Mouse (Mus musculus): ENCODE results near the gene Exoc6b. TPM values are rescaled to one million over a fixed set of nuclear protein-coding genes. Genes with fewer than 3 reads are reported as not detected.

The Exoc6b gene
- polyA plus RNA-seq, 1 experiment from 2014 or later: 10.2 TPM

- ATAC-seq (replicated peaks; ENCODE audit: low FRiP score) (no peak), DNase-seq (ENCODE audit: low spot score) (no peak)
- peaks cover 6% of the 10 kb centered on the region for H3K4me1 ChIP-seq (replicated peaks; ENCODE audit: control insufficient read depth, insufficient read depth, low read length)
- no peaks in the 10 kb centered on the region for H3K36me3 ChIP-seq (ENCODE audit: control insufficient read depth, insufficient read depth, low read length)
- no peak overlapping the region for H3K9ac ChIP-seq (ENCODE audit: low read depth, low read length)
- no peak overlapping the region for H3K27ac ChIP-seq (ENCODE audit: low read depth, low read length)
- H3K9me3 ChIP-seq (ENCODE audit: control insufficient read depth, low read length): no peaks in the 10 kb centered on the region
- H3K4me3 ChIP-seq (ENCODE audit: low read depth, low read length): no peak overlapping the region
- H3K27me3 ChIP-seq (replicated peaks; ENCODE audit: control insufficient read depth, insufficient read depth, low read length): no peaks in the 10 kb centered on the region
- 43% methylated on average over 9 of the region's 9 CpGs for WGBS
- no peak overlapping the region for H3K4me2 ChIP-seq
Observed at GRCm38 (mm10) chr6:84697474-84698287, 371.6 kb downstream of the Exoc6b start.

- DNase-seq (ENCODE audit: low spot score) (no peak), ATAC-seq (replicated peaks; ENCODE audit: low FRiP score) (no peak)
- Histone ChIP-seq H3K36me3 (ENCODE audit: control insufficient read depth, insufficient read depth, low read length) (no peaks in the 10 kb centered on the region), H3K9me3 (ENCODE audit: control insufficient read depth, low read length) (no peaks in the 10 kb centered on the region), H3K27ac (ENCODE audit: low read depth, low read length) (no peak overlapping the region), H3K27me3 (replicated peaks; ENCODE audit: control insufficient read depth, insufficient read depth, low read length) (no peaks in the 10 kb centered on the region), H3K9ac (ENCODE audit: low read depth, low read length) (no peak overlapping the region), H3K4me1 (replicated peaks; ENCODE audit: control insufficient read depth, insufficient read depth, low read length) (peaks cover 6% of the 10 kb centered on the region), H3K4me3 (ENCODE audit: low read depth, low read length) (no peak overlapping the region), H3K4me2 (no peak overlapping the region)
- WGBS: 65% methylated on average over 4 of the region's 4 CpGs
Observed at GRCm38 (mm10) chr6:84693844-84694243, 375.5 kb downstream of the Exoc6b start.

- Histone ChIP-seq H3K27ac (ENCODE audit: low read depth, low read length) (no peak overlapping the region), H3K36me3 (ENCODE audit: control insufficient read depth, insufficient read depth, low read length) (no peaks in the 10 kb centered on the region), H3K9me3 (ENCODE audit: control insufficient read depth, low read length) (no peaks in the 10 kb centered on the region), H3K4me2 (no peak overlapping the region), H3K9ac (ENCODE audit: low read depth, low read length) (no peak overlapping the region), H3K4me3 (ENCODE audit: low read depth, low read length) (no peak overlapping the region), H3K27me3 (replicated peaks; ENCODE audit: control insufficient read depth, insufficient read depth, low read length) (no peaks in the 10 kb centered on the region), H3K4me1 (replicated peaks; ENCODE audit: control insufficient read depth, insufficient read depth, low read length) (peaks cover 6% of the 10 kb centered on the region)
- ATAC-seq (replicated peaks; ENCODE audit: low FRiP score) (no peak), DNase-seq (ENCODE audit: low spot score) (no peak)
- 92% methylated on average over 2 of the region's 2 CpGs for WGBS
Observed at GRCm38 (mm10) chr6:84693204-84693603, 376.1 kb downstream of the Exoc6b start.

- DNase-seq (ENCODE audit: low spot score): no peak
- Histone ChIP-seq H3K27ac (ENCODE audit: low read depth, low read length) (no peak overlapping the region), H3K4me3 (ENCODE audit: low read depth, low read length) (no peak overlapping the region), H3K4me2 (no peak overlapping the region), H3K27me3 (replicated peaks; ENCODE audit: control insufficient read depth, insufficient read depth, low read length) (no peaks in the 10 kb centered on the region), H3K9me3 (ENCODE audit: control insufficient read depth, low read length) (no peaks in the 10 kb centered on the region), H3K4me1 (replicated peaks; ENCODE audit: control insufficient read depth, insufficient read depth, low read length) (no peaks in the 10 kb centered on the region), H3K36me3 (ENCODE audit: control insufficient read depth, insufficient read depth, low read length) (no peaks in the 10 kb centered on the region), H3K9ac (ENCODE audit: low read depth, low read length) (no peak overlapping the region)
- WGBS: 88% methylated on average over 3 of the region's 3 CpGs
- no peak for ATAC-seq (replicated peaks; ENCODE audit: low FRiP score)
Observed at GRCm38 (mm10) chr6:84691907-84692306, 377.4 kb downstream of the Exoc6b start.

- Histone ChIP-seq H3K27me3 (replicated peaks; ENCODE audit: control insufficient read depth, insufficient read depth, low read length) (no peaks in the 10 kb centered on the region), H3K4me3 (ENCODE audit: low read depth, low read length) (no peak overlapping the region), H3K9ac (ENCODE audit: low read depth, low read length) (no peak overlapping the region), H3K36me3 (ENCODE audit: control insufficient read depth, insufficient read depth, low read length) (no peaks in the 10 kb centered on the region), H3K4me2 (no peak overlapping the region), H3K4me1 (replicated peaks; ENCODE audit: control insufficient read depth, insufficient read depth, low read length) (no peaks in the 10 kb centered on the region), H3K27ac (ENCODE audit: low read depth, low read length) (no peak overlapping the region), H3K9me3 (ENCODE audit: control insufficient read depth, low read length) (no peaks in the 10 kb centered on the region)
- DNase-seq (ENCODE audit: low spot score) (no peak), ATAC-seq (replicated peaks; ENCODE audit: low FRiP score) (no peak)
- WGBS: 61% methylated on average over 3 of the region's 3 CpGs
Observed at GRCm38 (mm10) chr6:84677770-84678169, 391.5 kb downstream of the Exoc6b start.

- Histone ChIP-seq H3K27me3 (replicated peaks; ENCODE audit: control insufficient read depth, insufficient read depth, low read length) (no peaks in the 10 kb centered on the region), H3K27ac (ENCODE audit: low read depth, low read length) (no peak overlapping the region), H3K9ac (ENCODE audit: low read depth, low read length) (no peak overlapping the region), H3K4me1 (replicated peaks; ENCODE audit: control insufficient read depth, insufficient read depth, low read length) (no peaks in the 10 kb centered on the region), H3K9me3 (ENCODE audit: control insufficient read depth, low read length) (no peaks in the 10 kb centered on the region), H3K4me3 (ENCODE audit: low read depth, low read length) (no peak overlapping the region), H3K4me2 (no peak overlapping the region), H3K36me3 (ENCODE audit: control insufficient read depth, insufficient read depth, low read length) (no peaks in the 10 kb centered on the region)
- 93% methylated on average over 3 of the region's 3 CpGs for WGBS
- ATAC-seq (replicated peaks; ENCODE audit: low FRiP score) (no peak), DNase-seq (ENCODE audit: low spot score) (no peak)
Observed at GRCm38 (mm10) chr6:84674936-84675335, 394.4 kb downstream of the Exoc6b start.

- H3K4me3 ChIP-seq (ENCODE audit: low read depth, low read length): no peak overlapping the region
- no peak overlapping the region for H3K27ac ChIP-seq (ENCODE audit: low read depth, low read length)
- DNase-seq (ENCODE audit: low spot score): peak; percentile 33
- H3K36me3 ChIP-seq (ENCODE audit: control insufficient read depth, insufficient read depth, low read length): no peaks in the 10 kb centered on the region
- no peaks in the 10 kb centered on the region for H3K4me1 ChIP-seq (replicated peaks; ENCODE audit: control insufficient read depth, insufficient read depth, low read length)
- H3K9me3 ChIP-seq (ENCODE audit: control insufficient read depth, low read length): no peaks in the 10 kb centered on the region
- 73% methylated on average over 7 of the region's 7 CpGs for WGBS
- H3K9ac ChIP-seq (ENCODE audit: low read depth, low read length): no peak overlapping the region
- ATAC-seq (replicated peaks; ENCODE audit: low FRiP score): no peak
- H3K27me3 ChIP-seq (replicated peaks; ENCODE audit: control insufficient read depth, insufficient read depth, low read length): no peaks in the 10 kb centered on the region
- H3K4me2 ChIP-seq: no peak overlapping the region
Observed at GRCm38 (mm10) chr6:84674136-84674535, 395.2 kb downstream of the Exoc6b start.

GRCm38 (mm10) chr6:84661451-84662112 is 407.7 kb downstream of the Exoc6b start:
- Histone ChIP-seq H3K36me3 (ENCODE audit: control insufficient read depth, insufficient read depth, low read length) (no peaks in the 10 kb centered on the region), H3K4me3 (ENCODE audit: low read depth, low read length) (no peak overlapping the region), H3K9me3 (ENCODE audit: control insufficient read depth, low read length) (no peaks in the 10 kb centered on the region), H3K4me2 (no peak overlapping the region), H3K4me1 (replicated peaks; ENCODE audit: control insufficient read depth, insufficient read depth, low read length) (no peaks in the 10 kb centered on the region), H3K27me3 (replicated peaks; ENCODE audit: control insufficient read depth, insufficient read depth, low read length) (no peaks in the 10 kb centered on the region), H3K27ac (ENCODE audit: low read depth, low read length) (no peak overlapping the region), H3K9ac (ENCODE audit: low read depth, low read length) (no peak overlapping the region)
- ATAC-seq (replicated peaks; ENCODE audit: low FRiP score): no peak
- no peak for DNase-seq (ENCODE audit: low spot score)
- 56% methylated on average over 2 of the region's 2 CpGs for WGBS

- Histone ChIP-seq H3K27me3 (replicated peaks; ENCODE audit: control insufficient read depth, insufficient read depth, low read length) (no peaks in the 10 kb centered on the region), H3K4me1 (replicated peaks; ENCODE audit: control insufficient read depth, insufficient read depth, low read length) (no peaks in the 10 kb centered on the region), H3K27ac (ENCODE audit: low read depth, low read length) (no peak overlapping the region), H3K4me2 (no peak overlapping the region), H3K36me3 (ENCODE audit: control insufficient read depth, insufficient read depth, low read length) (no peaks in the 10 kb centered on the region), H3K4me3 (ENCODE audit: low read depth, low read length) (no peak overlapping the region), H3K9me3 (ENCODE audit: control insufficient read depth, low read length) (no peaks in the 10 kb centered on the region), H3K9ac (ENCODE audit: low read depth, low read length) (no peak overlapping the region)
- ATAC-seq (replicated peaks; ENCODE audit: low FRiP score): no peak
- WGBS: 88% methylated on average over 1 of the region's 1 CpGs
- no peak for DNase-seq (ENCODE audit: low spot score)
Observed at GRCm38 (mm10) chr6:84660982-84661381, 408.3 kb downstream of the Exoc6b start.
